Mouse (Mus musculus) heart, adult 2 months (tissue): ENCODE measurements around the gene Ccn1. TPM values are rescaled to one million over a fixed set of nuclear protein-coding genes. Genes with fewer than 3 reads are reported as not detected.
A peak's percentile ranks its signal among the peaks of the same experiment; 100 is the strongest.

Experiments
- DNase-seq, 2 experiments: peaks; one replicate each; pipeline ENCODE4 v3.0.0; 2021
- H3K27ac ChIP-seq: fragments of 200-600 bp; 2 replicates; pipeline ENCODE4 v1.8.1; 2022
- H3K27me3 ChIP-seq: fragments of 200-500 bp; 2 replicates; pipeline ENCODE4 v1.6.1; 2012; ENCODE audit warnings: mild to moderate bottlenecking, low read length, inconsistent platforms, mixed read lengths; ENCODE audit not compliant: control insufficient read depth, insufficient read depth
- H3K36me3 ChIP-seq: fragments of 200-500 bp; 2 replicates; pipeline ENCODE4 v1.6.1; 2012; ENCODE audit warnings: low read length, inconsistent platforms; ENCODE audit not compliant: control insufficient read depth, insufficient read depth
- H3K4me1 ChIP-seq: fragments of 200-500 bp; 2 replicates; pipeline ENCODE4 v1.6.1; 2011; ENCODE audit warnings: low read length; ENCODE audit not compliant: control insufficient read depth, insufficient read depth
- H3K4me3 ChIP-seq: fragments of 200-600 bp; 2 replicates; pipeline ENCODE4 v1.8.1; 2022
- H3K79me2 ChIP-seq: fragments of 200-500 bp; replicated peaks from 2 replicates; pipeline ENCODE4 v1.6.1; 2012; ENCODE audit warnings: mild to moderate bottlenecking, inconsistent platforms, low read length, moderate library complexity, mixed read lengths; ENCODE audit not compliant: control insufficient read depth, insufficient read depth
- H3K9ac ChIP-seq: fragments of 200-500 bp; 2 replicates; pipeline ENCODE4 v1.6.1; 2012; ENCODE audit warnings: low read depth, mild to moderate bottlenecking, control low read depth, inconsistent platforms, low read length, mixed read lengths
- CTCF ChIP-seq: fragments of 200-600 bp; IDR thresholded peaks from 2 replicates; pipeline ENCODE4 v1.8.1; 2022; ENCODE audit warnings: antibody characterized with exemption, mild to moderate bottlenecking, moderate library complexity
- EP300 ChIP-seq: fragments of 200-500 bp; IDR thresholded peaks from 2 replicates; pipeline ENCODE4 v1.6.1; 2011; ENCODE audit warnings: low read depth, low read length, control low read depth; ENCODE audit not compliant: insufficient read depth
- POLR2A ChIP-seq: fragments of 200-500 bp; IDR thresholded peaks from 2 replicates; pipeline ENCODE4 v1.6.1; 2011; ENCODE audit warnings: mild to moderate bottlenecking, low read depth, low read length, control low read depth; ENCODE audit not compliant: insufficient read depth
- WGBS: fragments of 180-500 bp; shearing (Covaris S2); methylation state at CpG from one replicate; pipeline ENCODE4 v1.1.7; 2018; 5-methylcytosine and 5-hydroxymethylcytosine counted together
- intact Hi-C: fragments of 180-260 bp; cut with DNase I; formaldehyde crosslinking; loops from one replicate; pipeline ENCODE4 v1.15.1; 2025
- polyA plus RNA-seq: library from polyadenylated mRNA; depleted of rRNA; stranded (reverse); fragments of >200 nt; gene quantifications from 2 replicates; pipeline ENCODE4 v1.2.3, GENCODE M21; 2012
- total RNA-seq, 2 experiments: library from RNA; stranded (reverse); gene quantifications; 2 replicates each; pipeline ENCODE4 v1.2.3; 2021

Ccn1 gene
- total and polyA plus RNA-seq, 3 experiments = 39.7 to 72.1 (median 49.9) TPM

DNA sequence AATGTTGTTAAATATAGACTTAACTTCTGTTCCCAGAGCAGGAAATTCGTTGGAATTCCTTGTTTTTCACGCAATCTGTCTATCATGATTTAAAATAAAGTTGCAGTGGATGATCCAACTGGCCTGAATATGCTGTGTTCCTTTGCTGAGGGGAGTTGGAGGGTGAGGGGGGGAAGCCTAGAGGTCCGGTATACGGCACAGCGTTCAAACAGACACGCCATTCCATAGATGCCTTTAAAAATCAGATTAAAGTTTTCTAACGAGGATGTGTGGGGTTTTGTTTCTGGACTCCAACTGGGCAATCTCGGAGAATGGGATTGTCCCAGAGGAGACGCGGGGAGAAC lies 2.2 kb upstream of the Ccn1 start:
- TF ChIP-seq CTCF = no peak
- no peak for TF ChIP-seq POLR2A
- no peak for TF ChIP-seq EP300
- no peaks in the 10 kb centered on the region for H3K79me2 ChIP-seq
- peaks cover 16% of the 10 kb centered on the region for H3K4me1 ChIP-seq
- DNase-seq = no peak
- peak overlapping the region; percentile 27 for H3K4me3 ChIP-seq
- peak overlapping the region; percentile 98 for H3K27ac ChIP-seq
- intact Hi-C loops = loop anchor here (2.0 kb wide), 3 partner anchors 37 to 175 kb away; partner anchors contain the start of gene Ddah1
- H3K36me3 ChIP-seq = peaks cover 10% of the 10 kb centered on the region
- H3K27me3 ChIP-seq = no peaks in the 10 kb centered on the region
- H3K9ac ChIP-seq = no peak overlapping the region
- 22% methylated on average over 10 of the region's 10 CpGs for WGBS

GRCm38 (mm10) chr3:145651029-145651977 lies 1.5 kb upstream of the Ccn1 start:
- intact Hi-C loops = loop anchor here (2.0 kb wide), 2 partner anchors 37 to 175 kb away; no protein-coding TSS in a partner anchor
- 23% methylated on average over 19 of the region's 19 CpGs for WGBS

DNA sequence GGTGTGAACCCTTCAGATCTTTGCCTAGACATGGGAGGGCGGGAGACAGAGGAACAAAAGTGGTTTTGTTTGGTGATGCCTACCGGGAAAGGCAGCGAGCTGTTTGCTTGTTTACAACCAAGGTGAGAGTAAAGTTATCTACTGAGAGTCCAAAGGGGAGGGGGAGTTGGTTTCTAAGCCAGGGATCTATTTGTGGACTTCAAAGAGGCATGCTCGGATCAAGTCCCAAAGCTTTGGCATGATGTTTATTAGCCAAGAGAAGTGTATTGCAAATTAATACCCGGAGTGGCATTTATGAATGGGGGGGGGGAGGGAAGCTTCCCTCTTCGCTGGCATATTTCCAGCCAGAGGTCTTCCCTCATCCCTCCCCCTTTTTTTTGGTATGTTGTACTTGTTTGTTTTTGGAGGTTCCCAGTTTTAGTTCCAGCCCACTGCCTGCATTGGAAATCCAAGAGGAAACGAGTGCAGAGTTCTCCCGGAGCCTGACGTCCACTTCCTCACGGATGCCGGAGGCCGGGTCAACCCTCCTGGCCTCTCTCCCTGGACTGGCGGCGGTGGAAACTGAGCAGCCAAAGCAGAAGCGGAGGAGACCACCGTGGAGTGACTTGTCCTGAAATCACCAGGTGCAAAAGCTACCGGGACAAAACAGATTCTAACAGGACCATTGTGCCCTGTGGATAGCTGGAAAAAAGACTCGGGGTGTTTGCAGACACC lies 674 bp upstream of the Ccn1 start:
- H3K36me3 ChIP-seq = peaks cover 10% of the 10 kb centered on the region
- WGBS = under 1% methylated on average over 18 of the region's 18 CpGs
- H3K4me3 ChIP-seq = peak overlapping the region; percentile 71
- H3K4me1 ChIP-seq = peaks cover 16% of the 10 kb centered on the region
- H3K9ac ChIP-seq = peak overlapping the region; percentile 52
- H3K27me3 ChIP-seq = no peaks in the 10 kb centered on the region
- intact Hi-C loops = loop anchor here (2.0 kb wide), 2 partner anchors 36 to 174 kb away; no protein-coding TSS in a partner anchor
- H3K79me2 ChIP-seq = no peaks in the 10 kb centered on the region
- peak; percentile 81 to 83 for DNase-seq
- peak overlapping the region; percentile 98 for H3K27ac ChIP-seq
- peak; percentile 57 for TF ChIP-seq POLR2A
- no peak for TF ChIP-seq CTCF
- TF ChIP-seq EP300 = no peak

More at GRCm38 (mm10) chr3:145651029-145651977, 1.5 kb upstream of the Ccn1 start:
- TF ChIP-seq POLR2A (peak; percentile 23; the same call in 1 of the 2 replicates), CTCF (no peak)
- H3K9ac ChIP-seq = peak overlapping the region; percentile 53
- peak; percentile 45 to 51 for DNase-seq
- H3K4me1 ChIP-seq = peaks cover 16% of the 10 kb centered on the region
- no peaks in the 10 kb centered on the region for H3K27me3 ChIP-seq
- H3K79me2 ChIP-seq = no peaks in the 10 kb centered on the region
- H3K36me3 ChIP-seq = peaks cover 10% of the 10 kb centered on the region
- H3K27ac ChIP-seq = peak overlapping the region; percentile 98
- peak overlapping the region; percentile 71 for H3K4me3 ChIP-seq

DNA sequence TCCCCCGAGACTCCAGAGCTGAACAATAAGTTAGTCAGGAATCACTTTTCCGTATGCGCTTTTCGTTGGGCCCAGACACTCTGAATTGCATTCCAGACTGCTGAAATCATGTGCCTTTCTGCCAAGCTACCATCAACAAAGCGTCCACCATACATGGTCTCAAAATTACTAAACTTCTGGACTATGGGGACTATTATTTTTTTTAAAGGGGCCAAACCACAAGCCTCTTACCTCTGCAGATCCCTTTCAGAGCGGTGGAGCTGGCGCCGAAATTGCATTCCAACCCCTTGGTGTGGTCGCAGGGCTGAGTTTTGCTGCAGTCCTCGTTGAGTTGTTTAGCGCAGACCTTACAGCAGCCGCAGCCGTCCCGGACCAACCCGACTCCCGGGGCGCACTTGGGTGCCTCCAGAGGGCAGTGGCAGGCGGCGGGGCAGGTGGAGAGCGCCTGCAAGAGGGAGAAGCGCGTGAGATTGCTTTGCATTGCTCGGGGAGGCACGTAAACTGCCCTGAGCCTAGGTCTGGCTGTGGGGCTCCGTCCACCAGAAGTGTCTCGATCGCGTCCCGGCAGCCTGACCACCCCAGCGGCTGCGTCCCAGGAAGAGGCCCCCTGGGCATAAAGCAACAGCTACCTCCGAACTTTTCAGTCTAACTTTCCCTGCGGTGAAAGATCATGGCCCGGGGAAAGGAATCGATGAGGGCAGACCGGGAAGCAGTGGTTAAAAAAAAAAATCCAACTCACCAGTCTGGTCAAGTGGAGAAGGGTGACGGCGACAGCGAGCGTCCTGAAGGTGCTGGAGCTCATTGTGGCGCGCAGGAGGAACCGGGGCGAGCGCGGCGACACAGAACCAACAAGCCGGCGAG lies 560 bp downstream of the Ccn1 start:
- Histone ChIP-seq H3K4me1 (peaks cover 16% of the 10 kb centered on the region), H3K4me3 (peak overlapping the region; percentile 71), H3K79me2 (no peaks in the 10 kb centered on the region), H3K27ac (peak overlapping the region; percentile 98), H3K9ac (peak overlapping the region; percentile 93), H3K27me3 (no peaks in the 10 kb centered on the region), H3K36me3 (peaks cover 10% of the 10 kb centered on the region)
- under 1% methylated on average over 49 of the region's 49 CpGs for WGBS
- peak; percentile 81 for DNase-seq
- intact Hi-C loops = loop anchor here (1.0 to 5.0 kb wide), 6 partner anchors 56 to 273 kb away; partner anchors contain the start of gene Bcl10
- TF ChIP-seq EP300 (no peak), POLR2A (peak; percentile 33; the same call in 1 of the 2 replicates), CTCF (peak; percentile 64)
